Mouse (Mus musculus): ENCODE data around the gene Nup210l. TPM values are rescaled to one million over a fixed set of nuclear protein-coding genes. Genes with fewer than 3 reads are reported as not detected.
A peak's percentile ranks its signal among the peaks of the same experiment; 100 is the strongest.

The Nup210l gene
- total RNA-seq (2014; fragmentation: Nextera tagmentation) (0.15 and 0.29 TPM in 2 replicates), total RNA-seq (2017) (0.12 and 0.22 TPM in 2 replicates), polyA plus RNA-seq (2012) (not detected in 2 replicates)

- no peak within 1 kb of the TSS for H3K4me3 ChIP-seq (ENCODE audit: low read depth, low read length)
- peaks cover 20% of the 10 kb centered on the region for H3K36me3 ChIP-seq (replicated peaks)
- ATAC-seq (ENCODE audit: extremely low read depth, insufficient number of reproducible peaks, low FRiP score, poor library complexity, severe bottlenecking): no peak
- H3K27me3 ChIP-seq (ENCODE audit: insufficient read depth, low read length): no peaks in the 10 kb centered on the region
- no peak for TF ChIP-seq POLR2AphosphoS5 (IDR thresholded peaks at IDR 0.05; ENCODE audit: insufficient replicate concordance, low read depth, low read length)
- no peak for TF ChIP-seq CTCF (IDR thresholded peaks at IDR 0.05; ENCODE audit: low read depth, low read length)
- DNase-seq (ENCODE audit: low spot score): no peak
- no peaks in the 10 kb centered on the region for H3K9me3 ChIP-seq (replicated peaks)
- 0 out of 2 replicates have a peak, but pooled peaks cover 4% of the 10 kb centered on the region for H3K4me1 ChIP-seq (ENCODE audit: insufficient read depth, low read depth, low read length)
Measured at GRCm38 (mm10) chr3:90103938-90104337, at the start of gene Nup210l. Gene Nup210l (plus strand): TSS chr3:90104132.

- peaks cover 82% of the 10 kb centered on the region for H3K36me3 ChIP-seq (replicated peaks)
- H3K4me1 ChIP-seq (ENCODE audit: insufficient read depth, low read depth, low read length): peaks cover 5% of the 10 kb centered on the region; the same call in 1 of the 2 replicates
- ATAC-seq (ENCODE audit: extremely low read depth, insufficient number of reproducible peaks, low FRiP score, poor library complexity, severe bottlenecking): no peak
- H3K27me3 ChIP-seq (ENCODE audit: insufficient read depth, low read length): no peaks in the 10 kb centered on the region
- H3K9me3 ChIP-seq (replicated peaks): no peaks in the 10 kb centered on the region
- H3K4me3 ChIP-seq (ENCODE audit: low read depth, low read length): no peak overlapping the region
- TF ChIP-seq GATA1 (IDR thresholded peaks at IDR 0.05; ENCODE audit: borderline replicate concordance, low read length): no peak
- no peak for TF ChIP-seq GATA2 (IDR thresholded peaks at IDR 0.05; ENCODE audit: borderline replicate concordance, low read depth, low read length)
- no peak for TF ChIP-seq POLR2AphosphoS5 (IDR thresholded peaks at IDR 0.05; ENCODE audit: insufficient replicate concordance, low read depth, low read length)
- no peak for TF ChIP-seq TAL1 (conservative IDR thresholded peaks at IDR 0.05; ENCODE audit: low read depth, low read length)
- no peak for TF ChIP-seq CTCF (IDR thresholded peaks at IDR 0.05; ENCODE audit: low read depth, low read length)
- no peak for DNase-seq (ENCODE audit: low spot score)
Measured at GRCm38 (mm10) chr3:90061549-90061948, 42.4 kb upstream of the Nup210l start.

- Histone ChIP-seq H3K9me3 (replicated peaks) (no peaks in the 10 kb centered on the region), H3K36me3 (replicated peaks) (peaks cover 79% of the 10 kb centered on the region), H3K4me1 (ENCODE audit: insufficient read depth, low read depth, low read length) (peaks cover 4% of the 10 kb centered on the region; the same call in 1 of the 2 replicates), H3K27me3 (ENCODE audit: insufficient read depth, low read length) (no peaks in the 10 kb centered on the region), H3K4me3 (ENCODE audit: low read depth, low read length) (no peak overlapping the region)
- DNase-seq (ENCODE audit: low spot score): no peak
- no peak for ATAC-seq (ENCODE audit: extremely low read depth, insufficient number of reproducible peaks, low FRiP score, poor library complexity, severe bottlenecking)
- TF ChIP-seq TAL1 (conservative IDR thresholded peaks at IDR 0.05; ENCODE audit: low read depth, low read length) (no peak), CTCF (IDR thresholded peaks at IDR 0.05; ENCODE audit: low read depth, low read length) (no peak), GATA2 (IDR thresholded peaks at IDR 0.05; ENCODE audit: borderline replicate concordance, low read depth, low read length) (no peak), POLR2AphosphoS5 (IDR thresholded peaks at IDR 0.05; ENCODE audit: insufficient replicate concordance, low read depth, low read length) (no peak), GATA1 (IDR thresholded peaks at IDR 0.05; ENCODE audit: borderline replicate concordance, low read length) (no peak)
Measured at GRCm38 (mm10) chr3:90062539-90062938, 41.4 kb upstream of the Nup210l start.

GRCm38 (mm10) chr3:90064383-90064782 lies 39.5 kb upstream of the Nup210l start:
- TF ChIP-seq CTCF (IDR thresholded peaks at IDR 0.05; ENCODE audit: low read depth, low read length) (no peak), POLR2AphosphoS5 (IDR thresholded peaks at IDR 0.05; ENCODE audit: insufficient replicate concordance, low read depth, low read length) (no peak), GATA1 (IDR thresholded peaks at IDR 0.05; ENCODE audit: borderline replicate concordance, low read length) (no peak), GATA2 (IDR thresholded peaks at IDR 0.05; ENCODE audit: borderline replicate concordance, low read depth, low read length) (no peak), TAL1 (conservative IDR thresholded peaks at IDR 0.05; ENCODE audit: low read depth, low read length) (no peak)
- Histone ChIP-seq H3K36me3 (replicated peaks) (peaks cover 69% of the 10 kb centered on the region), H3K4me3 (ENCODE audit: low read depth, low read length) (no peak overlapping the region), H3K4me1 (ENCODE audit: insufficient read depth, low read depth, low read length) (peaks cover 4% of the 10 kb centered on the region; the same call in 1 of the 2 replicates), H3K27me3 (ENCODE audit: insufficient read depth, low read length) (no peaks in the 10 kb centered on the region), H3K9me3 (replicated peaks) (no peaks in the 10 kb centered on the region)
- DNase-seq (ENCODE audit: low spot score): no peak
- ATAC-seq (ENCODE audit: extremely low read depth, insufficient number of reproducible peaks, low FRiP score, poor library complexity, severe bottlenecking): no peak

GRCm38 (mm10) chr3:90065553-90065952 lies 38.4 kb upstream of the Nup210l start:
- Histone ChIP-seq H3K4me3 (ENCODE audit: low read depth, low read length) (no peak overlapping the region), H3K36me3 (replicated peaks) (peaks cover 60% of the 10 kb centered on the region), H3K4me1 (ENCODE audit: insufficient read depth, low read depth, low read length) (peaks cover 7% of the 10 kb centered on the region; the same call in 1 of the 2 replicates), H3K27me3 (ENCODE audit: insufficient read depth, low read length) (no peaks in the 10 kb centered on the region), H3K9me3 (replicated peaks) (no peaks in the 10 kb centered on the region)
- ATAC-seq (ENCODE audit: extremely low read depth, insufficient number of reproducible peaks, low FRiP score, poor library complexity, severe bottlenecking) (no peak), DNase-seq (ENCODE audit: low spot score) (no peak)
- no peak for TF ChIP-seq TAL1 (conservative IDR thresholded peaks at IDR 0.05; ENCODE audit: low read depth, low read length)
- TF ChIP-seq POLR2AphosphoS5 (IDR thresholded peaks at IDR 0.05; ENCODE audit: insufficient replicate concordance, low read depth, low read length): no peak
- no peak for TF ChIP-seq GATA1 (IDR thresholded peaks at IDR 0.05; ENCODE audit: borderline replicate concordance, low read length)
- peak; percentile 94 for TF ChIP-seq CTCF (IDR thresholded peaks at IDR 0.05; ENCODE audit: low read depth, low read length)

- H3K4me1 ChIP-seq (ENCODE audit: insufficient read depth, low read depth, low read length): peaks cover 18% of the 10 kb centered on the region
- H3K36me3 ChIP-seq (replicated peaks): peaks cover 42% of the 10 kb centered on the region
- no peak overlapping the region for H3K4me3 ChIP-seq (ENCODE audit: low read depth, low read length)
- ATAC-seq (ENCODE audit: extremely low read depth, insufficient number of reproducible peaks, low FRiP score, poor library complexity, severe bottlenecking) (no peak), DNase-seq (ENCODE audit: low spot score) (no peak)
- no peak for TF ChIP-seq POLR2AphosphoS5 (IDR thresholded peaks at IDR 0.05; ENCODE audit: insufficient replicate concordance, low read depth, low read length)
- no peak for TF ChIP-seq TAL1 (conservative IDR thresholded peaks at IDR 0.05; ENCODE audit: low read depth, low read length)
- TF ChIP-seq GATA1 (IDR thresholded peaks at IDR 0.05; ENCODE audit: borderline replicate concordance, low read length): no peak
- no peak for TF ChIP-seq CTCF (IDR thresholded peaks at IDR 0.05; ENCODE audit: low read depth, low read length)
- TF ChIP-seq GATA2 (IDR thresholded peaks at IDR 0.05; ENCODE audit: borderline replicate concordance, low read depth, low read length): no peak
- H3K9me3 ChIP-seq (replicated peaks): no peaks in the 10 kb centered on the region
- peaks cover 11% of the 10 kb centered on the region for H3K27me3 ChIP-seq (ENCODE audit: insufficient read depth, low read length)
Measured at GRCm38 (mm10) chr3:90067851-90068250, 36.1 kb upstream of the Nup210l start.

Measured in G1E (cell line).